Mouse (Mus musculus): ENCODE measurements around the gene Gm10778.
A peak's percentile ranks its signal among the peaks of the same experiment; 100 is the strongest.

Gm10778 gene

DNA sequence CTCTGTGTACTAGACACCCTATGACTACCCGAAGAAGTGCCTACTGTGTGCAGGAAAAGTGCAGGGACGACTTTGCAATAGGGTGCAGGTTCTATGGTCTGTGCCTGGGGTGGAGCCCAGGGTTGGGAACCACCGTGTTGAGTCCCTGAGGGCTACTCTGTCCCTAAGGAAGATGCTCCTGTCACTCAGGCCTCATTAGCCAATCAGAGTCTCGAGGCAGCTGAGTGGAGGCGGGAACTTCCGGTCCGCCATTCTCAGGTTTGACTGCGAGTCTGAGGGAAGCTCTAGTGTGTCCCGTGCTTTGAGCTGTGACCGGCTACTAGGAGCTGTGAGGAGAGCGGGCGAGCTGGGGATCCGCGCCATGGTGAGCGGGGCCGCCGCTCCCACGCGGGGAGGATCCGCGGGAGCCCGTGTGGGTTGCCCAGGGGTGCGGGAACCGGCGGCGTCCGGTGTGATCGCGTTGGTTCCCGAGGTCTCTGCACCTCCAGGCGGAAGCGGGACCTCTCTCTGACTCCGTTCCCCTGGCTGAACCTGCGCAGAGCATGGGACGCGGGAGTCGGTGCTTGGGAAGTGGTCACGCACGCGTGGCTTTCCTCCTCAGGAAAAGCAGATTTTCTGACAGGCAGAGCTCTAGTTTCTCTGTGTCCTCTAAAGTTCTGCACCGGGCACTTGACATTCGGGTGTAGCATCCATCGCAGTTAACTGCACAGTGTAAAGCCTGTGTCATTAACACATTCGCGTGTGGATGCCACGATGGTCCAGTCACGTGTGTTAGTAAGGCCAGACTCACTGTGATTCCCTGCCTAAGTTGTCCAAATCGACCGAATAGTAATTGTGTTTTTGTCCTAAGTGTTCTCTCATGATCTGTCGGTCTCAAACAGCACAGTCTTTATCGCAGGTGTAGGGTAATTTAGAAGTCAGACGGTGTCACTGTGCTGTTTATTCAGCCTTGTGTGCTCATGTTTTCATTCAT, at the start of gene Gm10778:
Gm10778 (plus strand) TSS at position 257 of the 973 bp plus-strand sequence.
- peak; percentile 82 to 92 for DNase-seq (ENCODE audit: low spot score in 2 of 2)

DNA sequence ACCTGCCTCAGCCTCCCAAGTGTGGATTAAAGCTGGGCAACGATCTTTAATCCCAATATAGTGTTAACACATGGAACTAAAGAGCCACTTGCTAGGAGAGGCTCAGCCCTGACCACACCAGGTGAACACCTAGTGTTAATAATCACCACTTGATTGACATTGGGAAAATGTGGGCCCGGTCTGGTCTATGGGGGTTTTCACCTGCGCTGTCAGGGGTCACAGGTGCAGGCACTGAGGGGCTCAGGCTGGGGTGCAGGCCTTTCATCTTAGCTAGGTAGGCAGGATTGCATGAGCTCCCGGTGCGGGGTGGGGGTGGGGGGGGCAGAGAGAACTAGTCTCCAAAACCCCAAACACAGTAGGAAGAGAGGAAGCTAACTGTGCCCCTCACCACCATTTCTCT, 49.2 kb upstream of the Gm10778 start:
- DNase-seq (ENCODE audit: low spot score in 2 of 2), result no peak

DNA sequence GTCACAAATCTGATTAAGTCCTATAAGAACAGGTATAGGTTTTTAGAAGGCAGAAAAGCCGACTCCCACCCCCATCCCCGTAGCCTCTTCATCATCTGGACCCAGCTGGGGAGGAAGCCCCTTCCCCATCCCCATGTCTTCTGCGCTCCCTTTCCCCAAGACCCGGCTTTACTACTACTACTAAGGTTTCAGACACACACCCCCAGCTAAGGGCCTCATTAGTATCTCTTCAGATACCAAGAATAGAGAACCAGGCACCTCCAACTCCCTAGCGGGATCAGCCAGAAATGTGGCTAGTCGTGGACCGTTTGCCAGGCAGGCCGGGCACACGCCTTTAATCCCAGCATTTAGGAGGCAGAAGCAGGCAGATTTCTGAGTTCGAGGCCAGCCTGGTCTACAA, 48.8 kb upstream of the Gm10778 start:
- DNase-seq (ENCODE audit: low spot score in 2 of 2), result no peak

DNA sequence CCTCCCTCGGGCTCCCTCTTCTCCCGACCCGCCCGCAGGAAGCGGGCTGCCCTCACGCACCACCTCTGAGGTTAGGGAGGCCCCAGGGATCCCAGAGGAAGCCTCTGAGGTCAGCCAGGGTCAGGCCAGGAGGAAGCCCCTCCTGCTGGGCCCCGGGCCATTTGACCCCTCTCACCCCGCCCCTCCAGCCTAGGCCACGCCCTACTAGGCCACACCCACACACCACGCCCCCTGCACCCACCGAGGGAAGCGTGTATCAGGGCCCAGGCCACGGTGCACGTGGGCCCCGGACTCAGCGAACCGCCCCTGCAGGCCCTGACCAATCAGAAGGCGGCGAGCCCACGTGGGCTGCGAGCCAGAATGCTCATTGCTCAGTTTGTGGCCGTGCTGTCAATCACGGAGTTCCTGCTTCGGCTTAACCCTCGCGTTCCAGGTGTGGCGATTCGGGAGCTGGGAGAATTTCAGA, 48.1 kb upstream of the Gm10778 start, which contains the start of gene Tle6:
Tle6 (minus strand) TSS at position 336 of the 466 bp plus-strand sequence.
- peak; percentile 89 to 95 for DNase-seq (ENCODE audit: low spot score in 2 of 2)

DNA sequence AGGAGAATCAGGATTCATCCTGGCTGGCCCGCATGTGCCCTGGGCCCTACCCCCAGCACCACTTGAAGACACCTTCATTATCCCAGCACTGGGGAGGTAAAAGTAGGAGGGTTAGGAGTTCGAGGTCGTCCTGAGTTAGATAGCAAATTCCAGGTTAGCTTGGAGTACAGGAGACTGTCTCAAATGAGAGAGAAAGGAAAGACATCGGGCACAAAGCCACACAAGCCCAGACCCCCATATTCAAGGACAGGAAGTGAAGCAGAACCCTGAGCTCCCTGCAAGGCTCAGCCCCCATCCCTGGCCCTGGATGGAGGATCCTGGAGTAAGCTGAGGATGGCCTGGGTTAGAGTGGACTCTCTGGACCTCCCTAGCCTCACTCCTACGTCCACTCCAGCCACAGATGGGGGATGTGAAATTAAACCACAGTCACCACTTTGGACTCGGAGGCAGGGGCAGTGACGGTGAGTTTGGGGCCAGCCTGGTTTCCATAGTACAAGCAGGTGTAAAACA, 47.4 kb upstream of the Gm10778 start:
- no peak for DNase-seq (ENCODE audit: low spot score in 2 of 2)

DNA sequence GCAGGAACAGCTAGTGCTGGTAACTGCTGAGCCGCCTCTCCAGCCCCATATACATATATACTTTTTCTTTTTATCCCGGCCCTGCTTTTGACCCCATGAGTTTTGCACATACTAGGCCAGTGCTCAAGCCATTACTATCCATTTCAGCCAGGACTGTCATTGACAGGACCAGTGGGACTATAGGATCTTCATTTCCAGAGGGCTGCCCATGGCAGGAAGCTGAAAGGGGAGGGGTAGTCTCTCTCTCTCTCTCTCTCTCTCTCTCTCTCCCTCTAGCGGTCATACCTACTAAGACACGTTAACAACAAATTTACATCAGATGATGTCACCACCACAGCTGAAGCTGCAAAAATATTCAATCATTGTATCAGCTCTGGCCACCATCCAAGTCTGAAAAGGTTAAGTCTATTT, 46.1 kb upstream of the Gm10778 start:
- DNase-seq (ENCODE audit: low spot score in 2 of 2), result no peak

DNA sequence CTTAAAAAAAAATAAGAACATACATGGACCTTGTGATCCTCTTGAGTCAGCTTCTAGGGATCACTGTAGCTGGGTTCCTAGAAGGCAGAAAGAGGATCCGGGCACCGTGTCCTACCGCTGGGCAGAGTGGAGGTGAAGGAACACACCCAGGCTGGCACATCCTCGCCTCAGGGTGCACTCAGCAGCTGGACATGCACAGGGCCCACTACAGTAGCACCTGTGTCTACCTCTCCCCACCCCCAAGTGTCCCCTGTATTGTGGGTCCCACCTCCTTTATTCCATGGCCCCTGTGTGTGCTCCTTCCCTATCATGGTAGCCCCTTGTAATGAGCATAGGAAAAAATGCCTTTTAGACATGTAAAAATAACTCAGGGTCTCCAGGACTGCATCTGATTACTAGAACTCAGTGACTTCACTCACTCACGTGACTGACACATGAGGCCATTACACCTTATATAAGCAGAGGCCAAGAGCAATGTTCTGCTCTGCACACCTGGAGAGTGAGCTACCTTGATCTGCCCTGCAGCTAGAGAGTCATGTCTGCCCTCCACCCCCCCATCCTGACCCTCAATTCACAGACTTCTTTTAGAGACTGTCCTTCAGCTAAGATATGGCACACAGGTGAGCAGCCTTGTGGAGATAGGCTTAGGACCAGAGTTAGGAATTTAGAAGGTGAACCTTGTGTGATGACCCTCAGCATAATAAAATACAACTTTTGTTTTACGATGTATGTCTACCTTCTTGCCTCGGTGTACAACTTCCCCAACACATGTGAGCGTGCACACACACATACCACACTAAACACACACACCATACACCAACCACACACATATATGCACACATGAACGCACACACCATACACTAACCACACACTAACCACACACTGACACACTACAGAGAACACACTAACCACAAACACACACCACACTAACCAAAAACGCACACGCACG, 44.6 kb upstream of the Gm10778 start:
- DNase-seq (ENCODE audit: low spot score in 2 of 2), result no peak

DNA sequence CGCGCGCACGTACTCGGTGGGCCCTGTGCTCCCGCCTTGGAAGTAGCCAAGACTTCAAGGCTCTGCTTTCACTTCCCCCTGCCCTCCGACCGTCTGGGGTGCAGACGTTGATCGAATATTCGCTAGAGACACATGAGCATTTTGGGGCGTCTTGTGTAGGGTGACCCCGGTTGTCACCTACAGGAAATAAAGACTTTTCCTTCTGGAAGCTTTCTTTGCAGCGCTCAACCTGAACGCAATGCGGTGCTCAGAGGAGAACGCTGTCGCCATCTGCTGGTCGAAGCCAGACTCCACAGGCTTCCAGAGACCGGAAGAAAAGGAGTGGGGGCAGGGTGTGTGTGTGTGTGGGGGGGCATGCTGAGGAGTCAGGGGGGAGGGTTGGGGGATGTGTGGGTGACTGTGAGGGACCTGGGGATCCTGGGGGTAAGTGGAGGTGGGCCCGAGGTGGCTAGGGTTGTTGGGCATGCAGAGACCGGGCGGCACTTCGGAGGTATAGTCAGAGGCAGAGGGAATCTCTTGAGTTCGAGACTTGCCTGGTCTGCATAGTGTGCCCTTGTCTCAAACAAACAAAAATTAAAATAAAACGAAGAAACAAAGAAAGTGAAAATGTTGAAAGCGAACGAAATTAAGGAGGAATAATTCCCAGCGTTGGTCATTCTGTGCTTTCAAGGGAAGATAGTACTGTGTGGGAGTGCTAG, 43.7 kb upstream of the Gm10778 start:
- DNase-seq (ENCODE audit: low spot score in 2 of 2), result peak; percentile 85 to 90

DNA sequence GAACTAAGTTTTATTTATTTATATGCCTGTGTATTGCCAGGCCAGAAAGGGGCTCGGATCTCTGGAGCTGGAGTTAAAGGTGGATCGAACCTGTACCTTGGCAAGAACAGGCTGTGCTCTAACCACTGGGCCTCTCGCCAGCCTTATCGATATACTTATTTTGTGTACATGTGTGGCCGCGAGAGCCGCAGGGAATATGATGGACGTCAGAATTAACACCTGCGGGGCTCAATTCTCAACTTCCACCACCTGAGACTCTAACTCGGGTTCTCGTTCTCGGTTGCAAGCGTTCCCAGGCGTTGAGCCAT, 43.2 kb upstream of the Gm10778 start:
- DNase-seq (ENCODE audit: low spot score in 2 of 2), result no peak

DNA sequence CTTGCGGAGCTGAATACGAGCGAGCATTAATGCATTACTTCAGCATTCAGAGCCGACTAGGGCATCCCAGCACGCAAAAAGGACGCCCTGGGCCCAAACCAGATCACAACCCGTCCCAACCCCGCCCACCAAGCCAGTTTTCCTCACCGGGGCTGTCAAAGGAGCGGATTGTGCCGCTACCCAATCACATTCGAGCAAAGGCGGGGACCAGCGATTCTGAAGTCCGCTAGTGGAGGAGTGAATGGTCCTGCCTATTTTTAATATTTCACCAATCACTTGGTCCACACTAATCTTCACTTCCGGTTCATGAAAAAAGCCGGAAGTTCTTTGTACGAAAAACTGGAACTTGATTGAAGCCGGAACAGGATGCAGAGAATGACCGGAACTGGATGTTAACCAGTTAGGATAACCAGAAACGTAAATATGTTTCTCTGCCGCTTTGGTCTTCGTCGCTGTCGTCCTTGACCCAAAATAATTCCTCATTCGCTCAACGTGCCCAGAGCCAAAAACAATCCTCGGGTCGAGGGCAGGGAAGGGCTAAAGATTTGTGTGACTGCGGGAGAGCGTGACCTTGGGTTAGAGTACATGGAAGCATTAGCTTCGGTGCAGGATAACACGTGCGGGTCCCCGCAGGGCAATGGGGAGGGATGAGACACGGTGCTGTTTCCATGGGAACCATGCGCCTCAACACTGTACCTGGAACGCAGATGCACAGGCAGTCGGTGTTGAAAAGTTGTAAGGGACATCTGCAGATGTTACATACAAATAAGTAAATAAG, 42.7 kb upstream of the Gm10778 start, which contains the start of gene BC025920:
BC025920 (plus strand) TSS at position 297 of the 778 bp plus-strand sequence.
- peak; percentile 92 to 95 for DNase-seq (ENCODE audit: low spot score in 2 of 2)

DNA sequence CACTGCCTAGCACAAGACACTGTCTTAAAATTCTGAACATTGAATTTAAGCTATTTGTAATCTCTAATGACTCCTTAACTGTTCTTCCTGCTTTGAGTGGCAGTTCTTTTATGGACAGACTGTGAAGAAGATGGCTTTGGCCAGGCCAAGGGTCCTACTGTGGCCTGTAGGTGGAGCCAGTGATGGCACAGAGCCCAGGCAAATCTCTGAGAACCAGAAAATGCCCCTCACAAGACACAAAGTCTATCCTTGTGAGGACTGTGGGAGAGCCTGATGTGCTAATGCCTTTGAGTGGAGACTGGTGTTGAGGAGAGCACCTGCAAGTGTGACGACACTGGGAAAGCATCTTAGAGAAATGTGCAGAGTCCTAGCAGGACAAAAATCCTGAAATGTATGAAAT, 40.6 kb upstream of the Gm10778 start:
- DNase-seq (ENCODE audit: low spot score in 2 of 2), result no peak

DNA sequence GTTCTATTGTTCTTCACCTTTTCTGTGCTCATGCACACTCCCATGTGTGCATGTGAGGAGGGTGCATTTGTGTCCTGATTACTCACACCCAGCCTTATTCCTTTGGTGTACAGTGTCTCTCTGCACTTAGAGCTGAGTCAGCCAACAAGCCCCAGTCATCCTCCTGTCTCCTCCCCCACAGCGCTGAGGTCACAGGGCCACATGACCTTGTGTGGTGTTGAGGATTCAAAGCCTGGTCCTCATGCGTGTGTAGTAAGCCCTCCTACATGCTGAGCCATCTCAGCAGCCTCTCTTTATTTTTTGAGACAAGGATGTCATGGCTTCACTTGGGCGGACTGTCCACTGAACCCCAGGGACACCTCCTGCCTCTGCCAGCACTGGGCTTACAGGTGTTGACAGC, 36.1 kb upstream of the Gm10778 start:
- DNase-seq (ENCODE audit: low spot score in 2 of 2), result no peak

DNA sequence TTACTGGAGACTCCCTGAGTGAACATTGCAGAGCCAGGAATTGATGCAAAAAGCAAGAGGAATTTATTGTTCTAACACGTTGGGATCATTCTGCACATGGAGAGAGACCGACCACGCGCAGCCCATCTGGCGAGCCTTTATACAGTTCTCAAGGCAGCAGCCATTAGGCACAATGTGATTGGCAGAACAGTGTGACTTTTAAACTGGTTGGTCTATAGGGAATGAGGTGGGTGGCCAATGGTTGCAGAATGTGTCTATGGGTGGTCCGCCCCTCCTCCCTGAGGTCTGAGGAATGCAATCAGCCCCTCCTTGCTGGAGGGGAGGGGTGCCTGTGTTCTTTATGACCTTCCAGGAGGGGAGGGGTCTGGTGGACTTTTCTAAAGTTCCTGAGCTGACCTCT, 33.4 kb upstream of the Gm10778 start:
- DNase-seq (ENCODE audit: low spot score in 2 of 2), result no peak

DNA sequence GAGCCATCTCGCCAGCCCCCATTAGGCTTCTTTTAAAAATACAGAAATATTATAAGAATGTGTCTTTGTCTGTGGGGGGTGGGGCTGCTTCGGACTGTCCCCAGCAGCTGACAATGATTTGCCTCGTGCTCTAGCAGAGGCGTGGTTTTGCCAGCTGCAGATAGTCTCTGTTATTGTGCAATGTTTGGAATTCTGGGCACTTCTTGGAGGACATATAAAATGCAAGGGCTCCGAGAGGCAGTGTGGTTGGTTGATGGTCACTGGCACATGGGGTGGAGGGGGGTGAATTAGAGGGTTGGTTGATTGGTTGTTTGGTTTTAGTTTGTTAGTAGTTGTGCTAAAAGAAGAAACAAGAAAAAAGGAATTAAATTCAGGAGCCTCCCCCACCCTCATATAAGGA, 28.9 kb upstream of the Gm10778 start:
- DNase-seq (ENCODE audit: low spot score in 2 of 2), result no peak

DNA sequence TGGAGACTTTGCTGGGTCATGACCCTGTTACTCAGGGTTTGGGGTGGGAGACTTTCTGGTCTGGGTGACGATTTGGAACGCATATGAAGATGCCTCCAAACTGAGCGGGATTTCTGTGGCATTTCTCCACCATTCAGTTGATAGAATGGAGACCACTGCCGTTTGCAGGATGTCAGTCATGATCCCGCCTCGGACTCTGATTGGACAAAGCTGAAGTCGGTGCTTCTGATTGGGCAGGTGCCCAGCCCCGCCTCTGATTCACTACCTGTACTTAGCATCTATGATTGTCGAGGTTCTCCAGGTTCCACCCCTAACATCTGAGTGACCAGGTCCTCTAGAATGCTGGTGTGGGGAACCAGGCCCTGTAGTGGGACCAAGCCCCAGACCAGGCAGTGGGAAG, 28.1 kb upstream of the Gm10778 start:
- no peak for DNase-seq (ENCODE audit: low spot score in 2 of 2)

DNA sequence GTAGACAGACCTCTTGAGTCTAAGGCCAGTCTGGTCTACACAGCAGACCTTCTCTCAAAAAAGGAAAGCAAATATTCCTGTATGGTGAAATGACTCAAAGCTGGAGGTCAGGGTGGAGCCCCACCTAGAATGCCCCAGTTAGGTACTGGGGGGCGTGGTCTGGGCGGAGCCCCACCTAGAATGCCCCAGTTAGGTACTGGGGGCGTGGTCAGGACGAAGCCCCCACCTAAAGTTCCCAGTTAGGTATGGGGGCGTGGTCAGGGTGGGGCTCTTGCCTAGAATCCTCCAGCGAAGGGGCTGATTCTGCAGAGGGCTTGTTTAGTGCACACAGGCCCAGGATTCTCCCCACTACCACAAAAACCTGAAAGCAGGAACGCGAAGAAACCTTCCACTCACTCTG, 25.4 kb upstream of the Gm10778 start:
- DNase-seq (ENCODE audit: low spot score in 2 of 2), result no peak

DNA sequence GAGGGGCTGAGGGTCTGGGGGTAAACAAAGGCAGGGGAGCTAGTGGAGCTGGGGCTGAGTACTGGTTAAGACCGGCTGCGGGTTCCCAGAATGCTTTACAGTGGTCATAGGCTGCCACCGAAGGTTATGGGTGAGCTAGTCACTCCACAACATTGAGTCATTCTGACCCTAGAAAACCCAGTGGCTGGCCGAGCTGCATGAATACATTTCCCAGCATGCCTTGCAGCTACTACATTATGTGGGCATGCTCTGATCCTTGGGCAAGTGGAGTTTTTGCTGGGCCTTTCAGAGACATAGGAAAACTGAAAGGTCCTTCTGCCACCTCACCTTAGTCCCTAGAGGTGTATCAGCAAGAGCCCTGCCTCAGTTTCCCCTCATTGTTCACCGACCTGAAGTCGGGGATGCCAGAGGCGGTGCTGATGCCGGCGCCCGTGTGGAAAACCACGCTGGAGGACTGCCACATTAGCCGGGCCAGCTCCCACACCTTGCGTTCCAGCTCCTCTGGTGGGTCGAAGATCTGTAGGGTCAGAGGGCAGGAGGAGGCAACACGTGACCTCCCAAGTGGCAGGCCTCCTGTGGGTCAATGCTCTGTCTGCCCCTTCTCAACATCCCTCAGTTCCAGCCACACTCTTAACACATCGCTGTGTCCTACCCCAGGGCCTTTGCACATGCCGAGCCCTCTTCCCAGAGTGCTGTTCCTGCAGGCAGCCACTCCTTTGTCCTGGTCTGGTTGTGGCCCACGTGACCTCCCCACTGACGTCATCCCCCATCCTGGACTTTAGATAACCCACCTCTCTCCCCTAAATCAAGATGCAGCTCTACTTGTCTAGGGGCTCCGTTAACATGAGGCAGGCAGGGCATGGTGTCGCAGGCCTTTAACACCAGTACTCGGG, 22.5 kb upstream of the Gm10778 start:
- no peak for DNase-seq (ENCODE audit: low spot score in 2 of 2)

DNA sequence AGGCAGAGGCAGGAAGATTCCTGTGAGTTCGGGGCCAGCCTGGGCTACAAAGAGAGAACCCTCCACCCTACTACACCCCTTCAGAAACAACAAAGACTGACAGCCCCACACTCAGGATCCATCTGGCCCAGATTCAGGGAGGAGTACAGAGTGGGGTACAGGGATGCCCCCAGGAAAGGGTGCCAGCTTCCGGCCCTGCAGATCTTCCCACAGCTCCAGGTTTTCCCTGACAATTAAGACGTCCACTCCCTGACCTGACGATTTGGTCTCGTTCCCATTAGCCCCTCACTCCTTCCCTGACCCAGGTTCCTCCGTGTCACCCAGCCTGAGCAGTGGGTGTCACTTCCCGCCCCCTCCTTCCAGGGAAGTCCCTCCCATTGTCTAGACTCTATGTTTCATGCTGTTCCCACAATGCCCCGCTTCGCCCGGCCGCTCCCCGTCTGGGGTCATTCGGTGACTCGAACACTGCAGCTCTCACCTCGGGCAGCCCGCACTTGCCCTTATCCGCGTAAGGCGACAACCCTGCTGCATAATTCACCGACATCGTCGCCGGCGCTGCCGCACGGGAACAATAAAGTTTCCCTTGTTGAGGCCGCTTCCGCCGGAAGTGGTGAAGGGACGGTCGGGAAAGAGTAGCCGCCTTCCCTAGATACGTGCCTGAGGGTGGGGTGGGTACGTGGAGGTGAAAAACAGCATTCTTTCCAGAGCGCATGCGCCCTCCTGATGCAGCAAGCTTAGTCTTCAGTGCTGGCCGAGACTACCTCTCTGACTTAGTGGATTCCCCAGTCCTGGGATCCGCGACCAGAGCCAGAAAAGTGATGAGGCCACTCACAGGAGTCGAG, 21.6 kb upstream of the Gm10778 start, which contains the start of gene Sirt6:
Sirt6 (minus strand) TSS at position 804 of the 842 bp plus-strand sequence.
- peak; percentile 92 to 95 for DNase-seq (ENCODE audit: low spot score in 2 of 2)

DNA sequence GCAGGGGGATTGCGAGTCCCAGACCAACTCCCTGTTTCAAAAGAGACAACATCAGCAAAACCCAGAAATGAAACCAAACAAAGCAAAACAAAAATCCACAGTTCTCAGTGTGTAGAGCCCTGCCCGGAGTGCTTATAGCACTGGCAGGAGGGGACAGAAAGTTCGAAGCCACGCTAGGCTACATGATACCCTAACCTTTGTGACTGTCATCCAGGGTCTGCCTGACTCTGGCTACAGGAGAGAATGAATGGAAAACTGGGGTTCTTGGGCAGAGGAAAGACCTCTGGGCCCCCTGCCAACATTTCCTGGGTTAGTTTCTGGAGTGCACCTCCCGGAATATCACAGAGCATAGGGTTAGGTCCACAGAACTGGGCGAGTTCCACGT, 21.0 kb upstream of the Gm10778 start:
- no peak for DNase-seq (ENCODE audit: low spot score in 2 of 2)

All from frontal cortex, postnatal 36 days (tissue).